Mouse (Mus musculus): ENCODE measurements at regions not wholly inside any gene's neighbourhood (a gene's known extent, or its start where the extent isn't known, plus 50 kb on each side); places are given as distances from the start of the nearest gene placed in this dataset.

DNA sequence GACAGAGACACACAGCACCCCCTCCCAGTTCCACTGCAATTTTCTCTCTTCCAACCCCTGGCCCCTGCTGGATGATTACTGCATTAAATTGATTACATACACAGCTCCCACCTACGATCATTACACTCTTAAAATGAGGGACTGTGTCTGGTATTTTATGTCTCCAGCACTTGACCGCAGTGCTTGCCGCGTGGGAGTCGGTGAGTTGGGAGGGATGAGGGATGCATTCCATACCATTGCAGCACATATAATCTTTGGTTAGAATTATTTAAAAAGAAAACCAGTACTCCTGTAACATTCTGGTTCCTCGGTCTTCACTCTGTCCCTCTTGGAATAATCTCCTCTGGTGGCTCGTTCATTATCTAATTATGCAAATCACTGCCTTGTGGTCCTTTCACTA is 230.2 kb upstream of the Far2 start:
- intact Hi-C loops (cut with DNase I): loop anchor here (10.0 kb wide), 1 partner anchor 332 kb away; no protein-coding TSS in a partner anchor

DNA sequence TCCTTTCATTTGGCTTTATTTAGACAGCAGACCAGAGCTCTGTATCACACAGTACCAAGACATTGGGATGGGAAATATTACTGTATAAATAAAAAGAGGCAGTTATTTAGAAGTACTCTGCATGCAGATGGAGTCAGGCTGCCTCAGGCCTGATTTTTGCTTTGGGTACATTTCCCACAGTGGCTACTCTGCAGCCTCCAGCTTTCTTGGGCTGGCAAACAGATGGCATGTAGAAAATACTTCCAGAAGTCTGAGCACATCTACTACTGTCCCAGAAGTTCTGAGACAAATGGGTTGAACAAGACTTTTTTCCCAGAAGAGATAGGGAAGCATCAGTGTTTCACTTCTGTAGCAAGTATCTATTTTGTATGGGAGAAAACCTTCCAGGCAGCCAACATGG is 229.8 kb upstream of the Far2 start:
- intact Hi-C loops (cut with DNase I): loop anchor here (10.0 kb wide), 1 partner anchor 332 kb away; no protein-coding TSS in a partner anchor

DNA sequence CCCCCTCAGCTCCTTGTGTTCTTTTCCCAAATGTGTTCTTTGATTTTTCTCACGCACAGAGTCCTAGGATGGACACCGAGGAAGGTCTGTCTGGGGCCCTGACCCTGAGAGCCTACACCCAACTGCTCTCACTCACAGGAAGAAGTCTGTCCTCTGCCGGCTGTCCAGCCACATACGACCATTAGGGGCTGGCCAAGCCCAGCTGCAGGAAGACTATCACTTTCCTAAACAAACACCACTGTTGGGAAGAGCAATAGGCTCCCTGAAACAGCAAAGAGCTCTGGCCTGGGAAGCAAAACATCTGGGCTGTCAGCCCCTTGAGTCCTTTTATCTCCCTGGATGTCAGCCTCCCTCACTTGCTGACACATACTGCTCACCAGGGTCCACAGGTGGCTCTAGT is 224.8 kb upstream of the Far2 start:
- intact Hi-C loops (cut with DNase I): no loop called here

DNA sequence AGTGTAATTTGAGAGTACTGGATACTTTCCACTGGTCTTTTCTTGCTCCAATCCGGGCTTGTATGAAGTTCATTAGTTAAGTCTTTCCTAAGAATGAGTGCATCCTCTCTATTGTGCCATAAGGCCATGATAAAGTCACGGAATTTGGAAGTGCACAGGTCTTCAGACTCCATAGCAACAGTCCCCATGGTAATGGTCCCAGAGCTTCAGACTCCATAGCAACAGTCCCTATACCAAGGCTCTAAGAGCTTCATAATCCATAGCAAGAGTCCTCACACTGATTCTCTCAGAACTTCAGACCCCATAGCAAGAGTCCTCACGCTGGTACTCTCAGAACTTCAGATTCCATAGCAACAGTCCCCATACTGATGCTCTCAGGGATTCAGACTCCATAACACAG is 214.5 kb upstream of the Far2 start:
- intact Hi-C loops (cut with DNase I): no loop called here

DNA sequence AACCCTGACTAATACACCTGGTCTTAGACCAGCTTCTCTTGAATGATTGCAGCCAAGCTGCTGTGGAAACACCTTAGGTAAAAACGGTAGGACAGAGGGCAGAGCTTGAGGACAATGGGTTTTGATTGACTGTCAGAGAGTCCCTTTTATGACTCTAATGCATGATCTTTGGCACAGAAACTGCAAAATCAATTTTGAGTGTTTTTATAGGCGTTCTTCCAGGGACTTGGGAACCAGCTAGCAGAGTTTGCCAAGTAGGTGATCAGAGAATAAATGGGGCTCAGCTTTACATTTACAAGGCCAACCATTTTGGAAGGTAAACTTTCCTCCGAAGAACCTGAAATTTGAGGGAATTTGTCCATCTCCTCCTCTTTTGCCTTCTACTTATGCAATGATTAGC is 213.6 kb upstream of the Far2 start:
- intact Hi-C loops (cut with DNase I): no loop called here

DNA sequence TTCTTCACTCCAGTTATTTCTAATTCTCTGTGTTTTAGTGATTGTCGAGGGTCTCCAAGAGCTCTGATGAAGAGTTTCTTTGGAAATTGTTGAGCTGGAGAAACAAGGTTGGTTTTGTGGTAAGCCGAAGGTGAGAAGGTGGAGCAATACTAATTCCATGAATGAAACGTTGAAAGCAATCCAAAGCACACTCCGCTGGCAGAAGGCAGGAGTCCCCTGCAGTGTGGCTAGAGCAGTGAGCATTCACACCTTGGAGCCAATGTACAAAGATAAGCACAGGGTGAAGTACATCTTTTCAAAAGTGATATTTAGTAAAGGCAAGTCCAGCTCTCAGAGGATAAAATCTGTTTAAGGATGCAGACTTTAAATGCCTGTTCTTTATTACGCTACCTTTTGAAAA is 208.2 kb upstream of the Far2 start:
- intact Hi-C loops (cut with DNase I): no loop called here

DNA sequence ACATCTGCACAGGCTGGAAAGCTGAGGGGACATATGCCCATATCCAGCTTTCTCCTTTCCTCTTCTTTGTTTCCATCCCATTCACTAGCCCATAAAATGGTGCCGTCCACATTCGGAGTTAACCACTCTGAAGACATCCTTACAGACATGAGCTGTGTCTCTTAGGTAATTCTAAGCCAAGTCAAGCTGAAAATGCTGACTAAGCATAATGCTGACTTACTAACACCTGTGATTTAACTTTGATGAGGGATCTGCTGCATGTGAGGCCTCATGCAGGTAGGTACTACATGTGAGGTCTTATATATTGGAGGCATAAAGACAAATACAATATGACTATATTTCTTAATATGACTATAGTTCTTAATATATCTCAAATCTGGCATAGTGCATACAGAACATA is 197.1 kb upstream of the Far2 start:
- intact Hi-C loops (cut with DNase I): no loop called here

DNA sequence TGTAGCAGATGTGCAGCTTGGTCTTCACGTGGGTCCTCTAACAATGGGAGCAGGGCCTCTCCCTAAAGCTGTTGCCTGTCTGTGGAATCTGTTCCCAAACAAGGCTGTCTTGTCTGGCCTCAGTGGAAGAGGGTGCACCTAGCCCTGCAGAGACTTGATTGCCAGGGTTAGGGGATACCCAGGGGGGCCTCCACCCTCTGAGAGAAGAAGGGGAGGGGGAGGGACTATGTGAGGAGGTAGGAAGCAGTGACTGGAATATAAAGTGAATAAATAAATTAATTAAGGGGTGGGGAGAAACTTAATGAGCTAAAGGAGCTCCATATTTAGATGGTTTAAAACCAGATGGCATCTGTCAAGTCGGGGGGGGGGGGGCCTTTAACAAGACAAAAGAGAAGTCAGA is 185.9 kb upstream of the Far2 start:
- intact Hi-C loops (cut with DNase I): no loop called here

DNA sequence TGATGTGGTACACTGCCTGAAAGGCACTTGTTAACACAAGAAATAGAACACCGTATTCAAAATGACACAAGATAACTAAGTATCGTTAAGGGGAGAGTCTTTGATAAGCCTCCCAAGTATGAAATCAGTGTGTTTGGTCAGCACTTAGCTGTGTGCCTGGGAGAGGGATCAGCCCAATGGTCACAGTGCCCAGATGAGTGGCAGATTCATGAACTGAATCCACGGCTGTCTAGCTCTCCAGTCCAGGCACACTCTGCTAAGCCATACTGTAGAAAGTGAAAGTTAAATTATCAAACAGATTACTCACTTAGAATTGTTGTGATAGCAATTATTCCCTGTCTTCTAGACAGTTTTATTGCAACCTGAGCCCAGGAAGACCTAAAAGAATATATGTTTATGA is 176.0 kb upstream of the Far2 start:
- intact Hi-C loops (cut with DNase I): no loop called here

DNA sequence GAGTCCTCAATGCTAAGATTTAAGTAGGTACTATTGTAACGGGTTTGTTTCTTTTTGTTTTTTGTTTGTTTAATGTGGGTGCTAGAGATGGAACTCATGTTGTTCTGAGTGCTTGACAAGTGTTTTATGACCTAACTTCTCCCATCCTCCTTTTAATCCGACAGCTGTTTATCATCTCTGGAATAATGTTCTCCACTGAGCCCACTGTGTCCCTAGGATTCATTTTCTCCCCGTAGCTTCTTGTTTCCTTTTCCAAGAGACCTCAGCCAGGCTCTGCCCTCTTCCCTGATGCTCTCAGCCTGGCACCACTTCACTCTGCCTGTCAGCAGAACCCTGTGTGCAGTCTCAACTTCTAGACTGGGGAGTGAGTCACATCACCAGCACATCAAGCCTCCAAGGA is 173.9 kb upstream of the Far2 start:
- intact Hi-C loops (cut with DNase I): no loop called here

DNA sequence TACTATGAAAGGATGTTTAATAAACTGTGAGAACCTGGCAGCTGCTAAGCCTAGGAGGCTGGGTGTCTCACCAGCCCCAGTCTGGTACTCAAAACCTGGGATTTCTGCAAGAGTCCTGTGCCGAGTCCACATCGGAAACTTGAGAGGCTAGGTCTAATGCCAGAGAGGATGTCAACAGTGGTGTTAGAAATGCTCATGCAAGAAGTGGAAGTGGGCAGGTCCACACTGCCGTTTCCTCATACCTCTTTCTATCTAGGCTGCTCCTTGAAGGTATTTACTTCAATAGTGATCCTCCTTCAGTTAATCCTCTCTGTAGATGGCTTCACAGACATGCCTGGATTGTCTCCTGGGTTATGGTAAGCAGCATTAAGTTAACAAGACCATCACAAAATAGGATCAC is 168.6 kb upstream of the Far2 start:
- intact Hi-C loops (cut with DNase I): no loop called here

DNA sequence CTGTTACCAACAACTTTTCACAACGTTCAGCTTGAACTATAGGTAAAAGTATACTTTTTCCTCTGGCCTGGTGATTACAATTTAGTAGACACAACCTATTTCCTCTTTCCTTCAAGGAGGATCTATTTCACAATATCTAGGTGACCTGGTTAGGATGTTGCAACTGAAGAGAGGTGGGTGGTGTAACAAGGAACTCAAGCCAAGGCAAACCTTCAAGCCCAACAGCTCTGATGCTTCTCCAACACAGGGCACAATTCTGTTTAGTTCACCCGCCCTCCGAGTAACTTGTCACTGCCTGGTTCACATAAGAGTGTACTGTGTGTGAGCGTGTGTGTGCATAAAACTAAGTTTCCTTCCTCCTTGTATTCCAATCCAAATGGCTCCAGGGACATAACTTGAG is 161.2 kb upstream of the Far2 start:
- intact Hi-C loops (cut with DNase I): no loop called here

DNA sequence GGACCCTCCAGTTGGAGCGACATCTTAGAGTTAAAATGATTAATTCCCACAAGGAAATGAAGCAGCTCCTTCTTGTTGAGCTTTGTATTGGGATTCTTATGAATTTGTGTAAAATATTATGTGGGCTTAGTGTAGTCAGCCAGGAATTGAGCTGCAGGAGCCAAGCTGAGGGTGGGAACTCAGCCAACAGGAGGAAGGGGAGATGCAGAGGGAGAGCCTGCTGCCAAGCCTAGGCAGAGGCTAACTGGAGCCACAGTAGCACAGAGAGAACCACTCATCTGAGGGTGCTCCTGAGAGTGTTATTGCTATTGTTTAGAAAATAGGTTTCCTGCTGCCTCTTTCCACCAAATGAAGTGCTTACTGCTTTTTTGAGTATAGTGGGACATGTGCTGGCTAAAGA is 127.4 kb upstream of the Far2 start:
- intact Hi-C loops (cut with DNase I): loop anchor here (5.0 kb wide), 1 partner anchor 218 kb away; no protein-coding TSS in a partner anchor

DNA sequence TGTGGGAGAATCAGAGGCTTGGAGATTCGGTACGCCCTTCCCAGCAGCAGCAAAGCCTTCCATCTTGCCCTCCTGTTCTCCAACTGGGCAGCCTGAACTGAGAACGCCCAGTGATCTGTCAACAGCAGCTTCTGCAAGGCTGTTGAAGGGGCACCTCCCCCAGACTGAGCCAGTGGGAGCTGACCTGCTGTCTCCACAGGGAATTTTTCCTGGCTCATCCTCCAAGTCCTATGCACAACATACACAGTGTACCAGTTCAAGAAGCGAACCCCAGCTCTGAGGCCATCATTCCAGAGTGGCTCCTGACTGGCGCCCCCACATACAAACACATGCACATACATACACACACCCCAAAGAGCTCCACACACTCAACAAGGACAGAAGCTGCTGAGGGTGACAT is 126.0 kb upstream of the Far2 start:
- intact Hi-C loops (cut with DNase I): no loop called here

DNA sequence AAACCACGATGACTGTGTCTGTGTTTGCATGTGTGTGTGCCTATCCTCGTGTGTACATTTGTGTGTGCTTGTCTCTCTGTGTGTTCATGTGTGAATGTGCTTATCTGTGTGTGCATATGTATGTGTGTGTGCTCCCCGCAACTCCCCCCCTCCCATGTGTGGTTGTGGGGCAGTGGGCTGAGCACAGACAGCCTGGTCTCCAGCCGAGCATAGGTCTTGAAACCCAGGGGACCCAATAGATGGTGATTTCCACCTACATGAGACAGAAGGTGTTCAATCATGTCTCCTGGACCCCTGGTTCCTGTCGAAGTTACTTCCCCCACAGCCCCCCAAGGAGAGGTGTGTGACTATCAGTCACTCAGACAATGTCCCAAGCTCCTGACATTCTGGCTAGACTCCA is 124.6 kb upstream of the Far2 start:
- intact Hi-C loops (cut with DNase I): no loop called here

DNA sequence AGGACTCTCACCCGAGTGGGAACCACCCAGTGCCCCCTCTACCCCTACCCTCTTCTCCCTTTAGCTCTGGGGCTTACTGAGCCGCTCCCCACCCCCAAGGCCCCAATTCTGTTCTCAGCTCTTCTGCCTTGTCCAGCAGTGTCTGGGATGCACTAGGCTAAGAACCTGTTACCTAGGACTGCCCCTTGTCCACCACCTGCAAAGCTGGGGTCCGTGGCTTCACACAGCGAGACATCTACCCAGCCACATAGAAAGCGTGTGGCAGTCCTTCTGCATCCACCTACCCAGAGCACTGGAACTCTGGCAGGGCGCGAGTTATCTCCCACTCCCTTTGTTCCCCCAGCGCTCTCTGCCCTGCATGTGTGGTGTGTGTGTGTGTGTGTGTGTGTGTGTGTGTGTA is 123.8 kb upstream of the Far2 start:
- intact Hi-C loops (cut with DNase I): no loop called here

DNA sequence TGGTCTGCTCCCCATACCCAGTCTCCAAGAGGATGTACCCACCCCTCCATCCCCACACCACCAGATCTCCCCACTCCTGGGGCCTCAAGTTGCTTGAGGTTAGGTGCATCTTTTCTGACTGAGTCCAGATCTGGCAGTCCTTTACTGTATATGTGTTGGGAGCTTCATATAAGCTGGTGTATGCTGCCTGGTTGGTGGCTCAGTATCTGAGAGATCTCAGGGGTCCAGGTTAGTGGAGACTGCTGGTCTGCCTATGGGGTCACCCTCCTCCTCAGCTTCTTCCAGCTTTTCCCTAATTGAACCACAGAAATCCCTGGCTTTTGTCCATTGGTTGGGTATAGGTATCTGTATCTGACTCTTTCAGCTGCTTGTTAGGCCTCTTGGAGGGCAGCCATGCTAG is 118.1 kb upstream of the Far2 start:
- intact Hi-C loops (cut with DNase I): no loop called here

DNA sequence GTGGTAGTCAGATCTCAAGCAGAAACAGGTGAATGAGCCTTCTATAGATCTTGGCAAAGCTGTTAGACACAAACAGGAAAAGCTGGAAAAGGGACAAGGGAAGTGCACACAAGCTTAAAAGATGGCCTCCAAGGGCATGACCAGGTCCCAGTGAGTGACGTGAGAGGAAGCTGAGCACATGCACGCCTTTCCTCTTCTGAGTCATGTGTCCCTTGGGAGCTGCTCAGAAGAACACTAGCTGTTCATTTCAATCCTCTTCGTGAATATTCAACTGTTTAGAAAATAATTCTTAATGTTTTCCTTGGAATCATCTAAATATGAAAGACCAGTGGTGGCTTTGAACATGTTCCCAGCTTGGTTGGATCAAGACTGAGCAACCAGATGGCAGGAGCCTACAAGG is 103.0 kb upstream of the Far2 start:
- intact Hi-C loops (cut with DNase I): no loop called here

DNA sequence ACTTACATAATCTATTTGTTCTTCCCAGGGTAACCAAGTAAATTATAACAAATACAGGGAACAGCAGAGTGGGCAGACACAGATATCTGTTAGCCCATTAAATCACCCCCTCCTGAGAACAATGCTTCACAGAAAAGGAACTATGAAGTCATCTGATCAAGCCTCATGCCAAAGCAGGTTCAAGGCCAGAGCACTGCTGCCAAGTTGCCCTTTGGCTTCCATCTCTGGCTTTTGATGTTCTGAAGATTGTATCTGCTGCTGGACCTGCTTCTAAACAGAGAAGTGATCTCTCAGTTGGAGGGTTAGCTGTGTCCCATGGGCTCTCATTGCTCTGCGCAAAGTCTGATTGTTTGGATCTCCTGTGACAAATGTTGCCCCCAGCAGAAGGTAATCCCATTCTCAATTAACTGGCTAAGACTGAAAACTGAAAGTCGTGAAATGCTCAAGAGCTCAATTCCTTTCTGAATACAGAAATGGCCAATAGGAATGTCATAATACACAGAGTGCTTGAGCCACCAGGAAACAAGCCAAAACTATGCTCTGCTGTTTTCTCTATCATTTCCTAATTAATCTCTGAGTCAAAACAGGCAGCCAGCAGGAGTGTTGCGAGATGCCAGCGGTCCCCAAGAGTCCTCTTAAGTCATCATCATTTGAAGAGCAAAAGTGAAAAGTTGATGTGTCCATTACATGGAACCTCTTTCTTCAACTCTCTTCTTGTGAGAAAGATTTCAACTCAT is 102.0 kb upstream of the Far2 start:
- intact Hi-C loops (cut with DNase I): no loop called here

DNA sequence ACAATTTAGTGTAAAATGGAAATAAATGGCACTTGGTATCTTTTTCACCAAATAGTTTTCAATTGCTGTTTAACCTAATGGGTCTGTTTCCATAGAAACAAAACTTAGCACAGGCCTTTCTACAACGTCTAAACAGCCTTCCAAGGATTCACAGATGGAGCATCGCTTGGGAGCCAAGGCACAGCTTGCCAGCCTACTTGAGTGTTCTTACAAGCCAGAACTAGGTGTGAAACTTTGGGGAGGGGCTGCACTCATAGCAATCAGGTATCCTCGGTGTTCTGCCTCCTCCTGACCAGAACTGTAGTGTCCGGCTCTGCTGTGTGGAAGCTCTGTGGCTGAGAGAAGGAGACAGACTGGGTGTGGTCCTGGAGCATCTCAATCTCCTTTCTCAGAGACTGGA is 99.1 kb upstream of the Far2 start:
- intact Hi-C loops (cut with DNase I): no loop called here

DNA sequence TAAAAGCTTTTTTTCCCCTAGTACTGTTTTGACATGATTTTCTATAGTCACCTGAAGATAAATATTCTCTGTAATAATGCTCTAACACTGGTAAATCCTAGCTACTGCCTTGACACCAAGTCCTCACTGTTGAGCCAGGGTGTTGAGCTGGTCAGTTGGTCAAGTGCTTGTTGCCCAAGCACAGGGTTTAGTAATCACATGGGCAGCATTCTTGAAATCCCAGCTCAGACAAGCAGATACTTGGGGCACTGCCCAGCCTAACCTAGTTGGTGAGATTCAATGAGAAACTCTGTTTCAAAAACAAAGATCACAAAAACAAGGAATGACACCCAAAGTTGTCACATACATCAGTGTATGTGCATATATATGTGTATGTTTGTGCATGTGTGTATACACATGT is 95.4 kb upstream of the Far2 start:
- intact Hi-C loops (cut with DNase I): loop anchor here (10.0 kb wide), 1 partner anchor 1127 kb away; no protein-coding TSS in a partner anchor

DNA sequence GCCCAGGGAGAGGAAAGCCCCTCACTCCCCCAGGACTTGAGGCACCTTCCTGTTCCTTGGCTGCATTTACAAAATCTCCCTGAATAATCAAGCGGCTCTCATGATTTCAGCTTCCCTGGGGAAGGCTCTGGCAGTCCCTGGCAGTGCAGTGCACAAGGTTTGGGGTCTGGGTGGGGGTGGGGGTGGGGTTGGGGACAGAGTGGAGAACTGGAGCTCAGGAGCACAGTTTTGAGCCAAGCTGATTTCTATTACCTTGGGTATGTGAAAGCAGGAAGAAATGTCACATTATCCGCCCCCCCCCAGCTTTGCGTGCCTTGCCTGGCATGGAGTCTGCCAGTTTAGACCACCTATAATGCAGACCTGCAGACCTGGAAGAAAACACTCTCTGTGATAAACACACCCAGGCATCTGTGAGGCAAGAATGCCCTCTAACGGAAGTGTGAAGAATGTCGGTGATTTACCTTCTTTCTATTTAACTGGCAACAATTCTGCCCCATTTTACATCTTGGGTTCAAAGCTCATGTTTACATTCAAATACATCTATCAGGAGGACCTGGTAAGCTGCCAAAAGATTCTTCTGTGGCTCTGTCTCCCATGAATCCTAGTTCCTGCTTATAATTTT is 93.9 kb upstream of the Far2 start:
- intact Hi-C loops (cut with DNase I): loop anchor here (10.0 kb wide), 1 partner anchor 1128 kb away; no protein-coding TSS in a partner anchor

DNA sequence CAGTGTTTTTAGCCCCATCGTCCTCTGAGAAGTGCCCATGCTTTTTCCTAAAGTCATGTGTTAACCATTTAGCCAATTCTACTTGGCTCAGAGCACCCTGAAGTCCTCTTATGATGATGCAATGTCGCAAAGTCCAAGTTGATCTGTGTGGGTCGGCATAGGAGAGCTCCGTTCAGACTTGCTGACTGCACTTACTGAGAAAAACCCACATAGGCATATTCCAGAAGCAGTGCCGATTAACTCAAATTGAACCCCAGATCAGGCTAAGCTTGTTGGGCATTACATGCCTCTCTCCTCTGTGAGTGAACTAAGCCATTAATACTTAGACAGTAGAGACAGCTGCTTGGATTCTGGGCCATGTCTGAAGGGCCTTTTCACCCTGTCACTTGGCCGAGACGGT is 93.3 kb upstream of the Far2 start:
- intact Hi-C loops (cut with DNase I): loop anchor here (10.0 kb wide), 1 partner anchor 1129 kb away; no protein-coding TSS in a partner anchor
